Mouse (Mus musculus) erythroblast, embryonic 14.5 days (primary cell): Measurements from ENCODE around the gene Tppp2. TPM values are rescaled to one million over a fixed set of nuclear protein-coding genes. Genes with fewer than 3 reads are reported as not detected.

Experiments
- H3K27me3 ChIP-seq: 2 replicates; pipeline ENCODE4 v1.6.1; 2012; ENCODE audit warnings: inconsistent platforms; ENCODE audit not compliant: control insufficient read depth
- H3K36me3 ChIP-seq: 2 replicates; pipeline ENCODE4 v1.6.1; 2012; ENCODE audit warnings: mild to moderate bottlenecking, inconsistent platforms; ENCODE audit not compliant: control insufficient read depth
- H3K4me1 ChIP-seq: 2 replicates; pipeline ENCODE4 v1.6.1; 2012; ENCODE audit warnings: inconsistent platforms; ENCODE audit not compliant: control insufficient read depth
- H3K4me3 ChIP-seq: replicated peaks from 2 replicates; pipeline ENCODE3; 2012; ENCODE audit warnings: moderate library complexity, mild to moderate bottlenecking, inconsistent platforms
- H3K9me3 ChIP-seq: 2 replicates; pipeline ENCODE4 v1.6.1; 2012; ENCODE audit warnings: low read length, inconsistent platforms, mixed read lengths; ENCODE audit not compliant: control insufficient read depth
- GATA1 ChIP-seq: IDR thresholded peaks from 2 replicates; pipeline ENCODE4 v1.6.1; 2012; ENCODE audit warnings: low read length, inconsistent platforms, mixed read lengths
- TAL1 ChIP-seq: IDR thresholded peaks from 3 replicates; pipeline ENCODE4 v1.6.1; 2012; ENCODE audit warnings: low read length, inconsistent platforms, mixed read lengths
- polyA plus RNA-seq: library from polyadenylated mRNA; stranded (reverse); fragments of >175 nt; gene quantifications from 2 replicates; pipeline ENCODE4 v1.2.3, GENCODE M21; 2012

Tppp2 gene
- polyA plus RNA-seq, 1 experiment: not detected

GRCm38 (mm10) chr14:51892191-51892939, 25.9 kb upstream of the Tppp2 start, which contains the start of gene Slc39a2:
Gene Slc39a2 (plus strand): TSS chr14:51892889.
- H3K27me3 ChIP-seq: no peaks in the 10 kb centered on the region
- peaks cover 38% of the 10 kb centered on the region for H3K36me3 ChIP-seq
- no peak for TF ChIP-seq GATA1
- TF ChIP-seq TAL1: no peak
- H3K4me1 ChIP-seq: peaks cover 25% of the 10 kb centered on the region
- no peak within 1 kb of the TSS for H3K4me3 ChIP-seq
- no peaks in the 10 kb centered on the region for H3K9me3 ChIP-seq

- peaks cover 25% of the 10 kb centered on the region for H3K4me1 ChIP-seq
- TF ChIP-seq TAL1: no peak
- TF ChIP-seq GATA1: no peak
- no peaks in the 10 kb centered on the region for H3K27me3 ChIP-seq
- no peak overlapping the region for H3K4me3 ChIP-seq
- H3K36me3 ChIP-seq: peaks cover 32% of the 10 kb centered on the region
- H3K9me3 ChIP-seq: no peaks in the 10 kb centered on the region
Measured at GRCm38 (mm10) chr14:51893094-51893794, 25.0 kb upstream of the Tppp2 start.

- TF ChIP-seq GATA1: no peak
- TF ChIP-seq TAL1: no peak
- H3K36me3 ChIP-seq: peaks cover 29% of the 10 kb centered on the region
- no peak overlapping the region for H3K4me3 ChIP-seq
- no peaks in the 10 kb centered on the region for H3K9me3 ChIP-seq
- H3K4me1 ChIP-seq: peaks cover 25% of the 10 kb centered on the region
- H3K27me3 ChIP-seq: no peaks in the 10 kb centered on the region
Measured at GRCm38 (mm10) chr14:51893809-51894208, 24.4 kb upstream of the Tppp2 start.

- Histone ChIP-seq H3K9me3 (no peaks in the 10 kb centered on the region), H3K4me3 (no peak overlapping the region), H3K36me3 (peaks cover 16% of the 10 kb centered on the region), H3K4me1 (peaks cover 25% of the 10 kb centered on the region), H3K27me3 (no peaks in the 10 kb centered on the region)
- TF ChIP-seq TAL1: no peak
- no peak for TF ChIP-seq GATA1
Measured at GRCm38 (mm10) chr14:51895071-51895470, 23.2 kb upstream of the Tppp2 start.

GRCm38 (mm10) chr14:51896019-51896418, 22.2 kb upstream of the Tppp2 start:
- H3K4me1 ChIP-seq: peaks cover 25% of the 10 kb centered on the region
- H3K27me3 ChIP-seq: no peaks in the 10 kb centered on the region
- H3K4me3 ChIP-seq: no peak overlapping the region
- no peaks in the 10 kb centered on the region for H3K9me3 ChIP-seq
- H3K36me3 ChIP-seq: peaks cover 9% of the 10 kb centered on the region
- TF ChIP-seq GATA1 (no peak), TAL1 (no peak)

- no peak for TF ChIP-seq GATA1
- no peak for TF ChIP-seq TAL1
- Histone ChIP-seq H3K4me1 (peaks cover 25% of the 10 kb centered on the region), H3K27me3 (no peaks in the 10 kb centered on the region), H3K36me3 (peaks cover 2% of the 10 kb centered on the region), H3K9me3 (no peaks in the 10 kb centered on the region), H3K4me3 (no peak overlapping the region)
Measured at GRCm38 (mm10) chr14:51896539-51897170, 21.6 kb upstream of the Tppp2 start.

- no peak for TF ChIP-seq TAL1
- TF ChIP-seq GATA1: no peak
- no peak overlapping the region for H3K4me3 ChIP-seq
- no peaks in the 10 kb centered on the region for H3K9me3 ChIP-seq
- peaks cover 11% of the 10 kb centered on the region for H3K4me1 ChIP-seq
- no peaks in the 10 kb centered on the region for H3K36me3 ChIP-seq
- H3K27me3 ChIP-seq: no peaks in the 10 kb centered on the region
Measured at GRCm38 (mm10) chr14:51899351-51899750, 18.9 kb upstream of the Tppp2 start.

- H3K27me3 ChIP-seq: peaks cover 6% of the 10 kb centered on the region
- TF ChIP-seq TAL1 (no peak), GATA1 (no peak)
- H3K4me1 ChIP-seq: peaks cover 8% of the 10 kb centered on the region
- H3K4me3 ChIP-seq: no peak overlapping the region
- H3K9me3 ChIP-seq: no peaks in the 10 kb centered on the region
- no peaks in the 10 kb centered on the region; the same call in 1 of the 2 replicates for H3K36me3 ChIP-seq
Measured at GRCm38 (mm10) chr14:51902806-51903710, 15.2 kb upstream of the Tppp2 start.
